18 mouse cellular contexts compared by ENCODE assay signal in the genomic region with DNA sequence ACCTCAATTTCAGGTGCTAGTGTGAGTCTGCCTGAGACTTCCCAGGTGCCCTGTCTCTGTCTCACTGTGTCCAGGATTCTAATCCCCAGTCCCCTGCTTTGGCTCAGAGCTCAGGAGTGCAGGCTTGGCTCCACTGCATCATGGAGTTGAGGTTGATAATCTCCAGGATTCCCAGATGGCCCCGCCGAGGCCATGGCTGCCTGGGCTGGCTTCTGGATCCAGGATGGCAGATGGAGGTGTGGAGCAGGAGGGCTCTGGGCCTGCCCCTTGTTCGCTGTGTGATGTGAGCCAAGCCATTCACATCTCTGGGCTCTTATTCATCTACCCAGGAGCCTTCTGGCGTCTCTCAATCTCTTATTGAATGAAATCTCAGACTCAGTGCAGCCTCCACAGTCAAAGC.
DNase-seq lines count a peak whose midpoint lies in the region; ATAC-seq lines count a peak whose summit lies in the region.
"Had no signal": no experiment of that assay in that cellular context is flagged by ENCODE, and none has a peak within 500 bp of the region (broad histone marks: within the 10 kb centered on the region; RNA-seq: fewer than 3 reads in every experiment).

No protein-coding gene starts in this region.

- peak; percentile 84 for ATAC-seq in cerebellum, adult (ENCODE audit: insufficient number of reproducible peaks, low FRiP score, low TSS enrichment)
- ATAC-seq: forebrain, embryonic 14.5 days; midbrain, embryonic 13.5 days had no signal

- DNase-seq in cerebellum, postnatal 4 days (ENCODE audit: low spot score in 2 of 2), result no peak
- DNase-seq in cerebellum, adult 18-20 months, result peak; percentile 66 to 74
- DNase-seq in cerebellum, postnatal 10 days, result peak; percentile 77 to 89
- DNase-seq in spleen, postnatal 36 days (ENCODE audit: low spot score in 2 of 2), result no peak
- no peak for DNase-seq in layer of hippocampus, adult 11-12 months (ENCODE audit: low spot score)
- DNase-seq in lung, postnatal 10 days, result no peak
- DNase-seq: adrenal gland, postnatal 10 days; gastrocnemius, postnatal 14 days; heart, postnatal 14 days; kidney, adult 18-20 months; kidney, postnatal 36 days; lung, adult 2 months; retina, postnatal 1 day; right cerebral cortex, postnatal 14 days; thymus, postnatal 14 days had no signal

Comparison
In these comparisons a context has a peak if more than half of its experiments do, and no peak if none do; other contexts are left out.
1. DNase-seq: peak in cerebellum, adult 18-20 months (2 of 2) and cerebellum, postnatal 10 days (2 of 2); none in cerebellum, postnatal 4 days (0 of 2), spleen, postnatal 36 days (0 of 2), layer of hippocampus, adult 11-12 months (single experiment) and lung, postnatal 10 days (single experiment).